Mouse (Mus musculus) embryonic facial prominence, embryonic 15.5 days (tissue): ENCODE data around the gene Olfr373. TPM values are rescaled to one million over a fixed set of nuclear protein-coding genes. Genes with fewer than 3 reads are reported as not detected.

Experiments used
- ATAC-seq: fragments of 200-750 bp; cut with Nextera tagmentation; 2 replicates; pipeline ENCODE4 v1.8.0; 2017; ENCODE audit warnings: low read depth, moderate TSS enrichment; ENCODE audit not compliant: insufficient number of reproducible peaks, low FRiP score, low TSS enrichment
- H3K27ac ChIP-seq: fragments of 300-500 bp; sonication (generic); replicated peaks from 2 replicates; pipeline ENCODE4 v1.5.1; 2015; ENCODE audit warnings: mild to moderate bottlenecking, inconsistent platforms
- H3K27me3 ChIP-seq: fragments of 300-500 bp; sonication (generic); 2 replicates; pipeline ENCODE4 v1.6.1; 2015; ENCODE audit warnings: inconsistent platforms
- H3K36me3 ChIP-seq: fragments of 300-500 bp; sonication (generic); 2 replicates; pipeline ENCODE4 v1.6.1; 2015; ENCODE audit warnings: mild to moderate bottlenecking, inconsistent platforms
- H3K4me1 ChIP-seq: fragments of 300-500 bp; sonication (generic); 2 replicates; pipeline ENCODE4 v1.6.1; 2015; ENCODE audit warnings: inconsistent platforms
- H3K4me2 ChIP-seq: fragments of 300-500 bp; sonication (generic); replicated peaks from 2 replicates; pipeline ENCODE4 v1.6.1; 2015; ENCODE audit warnings: mild to moderate bottlenecking, inconsistent platforms
- H3K4me3 ChIP-seq: fragments of 300-500 bp; sonication (generic); replicated peaks from 2 replicates; pipeline ENCODE4 v1.5.1; 2015; ENCODE audit warnings: mild to moderate bottlenecking, inconsistent platforms
- H3K9ac ChIP-seq: fragments of 300-500 bp; sonication (generic); 2 replicates; pipeline ENCODE4 v1.6.1; 2015; ENCODE audit warnings: inconsistent platforms
- H3K9me3 ChIP-seq: fragments of 300-500 bp; sonication (generic); replicated peaks from 2 replicates; pipeline ENCODE4 v1.6.1; 2016; ENCODE audit warnings: inconsistent platforms
- WGBS: fragments of 180-500 bp; shearing (Covaris S2); methylation state at CpG from one replicate; pipeline ENCODE4 v1.1.7; 2015; 5-methylcytosine and 5-hydroxymethylcytosine counted together
- polyA plus RNA-seq: library from polyadenylated mRNA; unstranded; fragments of >200 nt; fragmentation: Nextera tagmentation; extraction: Ambion mirVana; gene quantifications from 2 replicates; pipeline ENCODE4 v1.2.1, GENCODE M21; 2015

Olfr373 gene
- polyA plus RNA-seq, 1 experiment from 2014 or later: 0.17 TPM

GRCm38 (mm10) chr8:72134756-72135445, 51.9 kb downstream of the Olfr373 start, which contains the start of gene Tpm4:
TSS of gene Tpm4 (plus strand) at chr8:72134975.
- Histone ChIP-seq H3K9ac (peak within 1 kb of the TSS; percentile 95), H3K9me3 (no peaks in the 10 kb centered on the region), H3K4me1 (peaks cover 21% of the 10 kb centered on the region), H3K27ac (peak within 1 kb of the TSS; percentile 99), H3K4me3 (peak within 1 kb of the TSS; percentile 89), H3K4me2 (peak within 1 kb of the TSS; percentile 66), H3K27me3 (no peaks in the 10 kb centered on the region), H3K36me3 (peaks cover 17% of the 10 kb centered on the region)
- ATAC-seq: peak; percentile 85
- under 1% methylated on average over 47 of the region's 49 CpGs for WGBS

- H3K27me3 ChIP-seq: no peaks in the 10 kb centered on the region
- H3K36me3 ChIP-seq: peaks cover 24% of the 10 kb centered on the region
- ATAC-seq: peak; percentile 67
- under 1% methylated on average over 62 of the region's 62 CpGs for WGBS
- H3K9ac ChIP-seq: peak overlapping the region; percentile 95
- peaks cover 21% of the 10 kb centered on the region for H3K4me1 ChIP-seq
- H3K27ac ChIP-seq: peak overlapping the region; percentile 99
- no peaks in the 10 kb centered on the region for H3K9me3 ChIP-seq
- peak overlapping the region; percentile 66 for H3K4me2 ChIP-seq
- H3K4me3 ChIP-seq: peak overlapping the region; percentile 89
Observed at GRCm38 (mm10) chr8:72135446-72136301, 52.7 kb downstream of the Olfr373 start.

- H3K4me2 ChIP-seq: peak overlapping the region; percentile 66
- H3K4me1 ChIP-seq: peaks cover 21% of the 10 kb centered on the region
- no peaks in the 10 kb centered on the region for H3K27me3 ChIP-seq
- H3K9ac ChIP-seq: peak overlapping the region; percentile 95
- H3K9me3 ChIP-seq: no peaks in the 10 kb centered on the region
- WGBS: under 1% methylated on average over 18 of the region's 18 CpGs
- H3K27ac ChIP-seq: peak overlapping the region; percentile 99
- peaks cover 30% of the 10 kb centered on the region for H3K36me3 ChIP-seq
- ATAC-seq: peak; percentile 76
- H3K4me3 ChIP-seq: peak overlapping the region; percentile 89
Observed at GRCm38 (mm10) chr8:72136302-72136978, 53.5 kb downstream of the Olfr373 start.

GRCm38 (mm10) chr8:72137431-72137830, 54.5 kb downstream of the Olfr373 start:
- H3K4me3 ChIP-seq: peak overlapping the region; percentile 89; the same call in 1 of the 2 replicates

GRCm38 (mm10) chr8:72138456-72138855, 55.5 kb downstream of the Olfr373 start:
- WGBS: 96% methylated on average over 5 of the region's 5 CpGs
- Histone ChIP-seq H3K36me3 (peaks cover 50% of the 10 kb centered on the region), H3K4me1 (peaks cover 21% of the 10 kb centered on the region), H3K27me3 (no peaks in the 10 kb centered on the region), H3K9ac (no peak overlapping the region), H3K4me2 (no peak overlapping the region), H3K27ac (no peak overlapping the region), H3K9me3 (no peaks in the 10 kb centered on the region), H3K4me3 (no peak overlapping the region)
- ATAC-seq: no peak

More at GRCm38 (mm10) chr8:72137431-72137830, 54.5 kb downstream of the Olfr373 start:
- Histone ChIP-seq H3K27me3 (no peaks in the 10 kb centered on the region), H3K27ac (peak overlapping the region; percentile 99), H3K4me1 (peaks cover 21% of the 10 kb centered on the region), H3K36me3 (peaks cover 40% of the 10 kb centered on the region), H3K9me3 (no peaks in the 10 kb centered on the region), H3K4me2 (peak overlapping the region; percentile 66), H3K9ac (no peak overlapping the region)
- no peak for ATAC-seq
- 78% methylated on average over 2 of the region's 2 CpGs for WGBS

GRCm38 (mm10) chr8:72143256-72143824, 60.4 kb downstream of the Olfr373 start:
- peaks cover 97% of the 10 kb centered on the region for H3K36me3 ChIP-seq
- WGBS: 89% methylated on average over 13 of the region's 13 CpGs
- no peak for ATAC-seq

GRCm38 (mm10) chr8:72144345-72144975, 61.5 kb downstream of the Olfr373 start:
- WGBS: 83% methylated on average over 5 of the region's 5 CpGs
- no peak overlapping the region for H3K27ac ChIP-seq
- H3K4me1 ChIP-seq: no peaks in the 10 kb centered on the region
- no peaks in the 10 kb centered on the region for H3K27me3 ChIP-seq
- ATAC-seq: no peak
- no peaks in the 10 kb centered on the region for H3K9me3 ChIP-seq
- peaks cover 94% of the 10 kb centered on the region for H3K36me3 ChIP-seq
- H3K9ac ChIP-seq: no peak overlapping the region
- H3K4me2 ChIP-seq: no peak overlapping the region
- no peak overlapping the region for H3K4me3 ChIP-seq

More at GRCm38 (mm10) chr8:72143256-72143824, 60.4 kb downstream of the Olfr373 start:
- H3K27me3 ChIP-seq: no peaks in the 10 kb centered on the region
- H3K4me2 ChIP-seq: no peak overlapping the region
- H3K9me3 ChIP-seq: no peaks in the 10 kb centered on the region
- H3K9ac ChIP-seq: no peak overlapping the region
- H3K4me1 ChIP-seq: no peaks in the 10 kb centered on the region
- no peak overlapping the region for H3K27ac ChIP-seq
- H3K4me3 ChIP-seq: no peak overlapping the region

GRCm38 (mm10) chr8:72145511-72145910, 62.5 kb downstream of the Olfr373 start:
- ATAC-seq: no peak
- Histone ChIP-seq H3K36me3 (peaks cover 93% of the 10 kb centered on the region), H3K4me2 (no peak overlapping the region), H3K4me3 (no peak overlapping the region), H3K4me1 (no peaks in the 10 kb centered on the region), H3K9ac (no peak overlapping the region), H3K9me3 (no peaks in the 10 kb centered on the region), H3K27ac (no peak overlapping the region), H3K27me3 (no peaks in the 10 kb centered on the region)
- WGBS: 82% methylated on average over 3 of the region's 3 CpGs

- ATAC-seq: no peak
- Histone ChIP-seq H3K4me1 (no peaks in the 10 kb centered on the region), H3K9me3 (no peaks in the 10 kb centered on the region), H3K9ac (no peak overlapping the region), H3K36me3 (peaks cover 94% of the 10 kb centered on the region), H3K27me3 (no peaks in the 10 kb centered on the region), H3K4me3 (no peak overlapping the region), H3K4me2 (no peak overlapping the region), H3K27ac (no peak overlapping the region)
- 100% methylated on average over 1 of the region's 1 CpGs for WGBS
Observed at GRCm38 (mm10) chr8:72146056-72146455, 63.1 kb downstream of the Olfr373 start.

- no peaks in the 10 kb centered on the region for H3K9me3 ChIP-seq
- no peaks in the 10 kb centered on the region for H3K27me3 ChIP-seq
- ATAC-seq: no peak
- WGBS: 78% methylated on average over 3 of the region's 3 CpGs
- H3K4me2 ChIP-seq: no peak overlapping the region
- no peak overlapping the region for H3K4me3 ChIP-seq
- H3K4me1 ChIP-seq: no peaks in the 10 kb centered on the region
- H3K9ac ChIP-seq: no peak overlapping the region
- no peak overlapping the region for H3K27ac ChIP-seq
- peaks cover 94% of the 10 kb centered on the region for H3K36me3 ChIP-seq
Observed at GRCm38 (mm10) chr8:72146556-72146955, 63.6 kb downstream of the Olfr373 start.
